Mouse (Mus musculus): ENCODE data around the gene Ankrd11. TPM values are rescaled to one million over a fixed set of nuclear protein-coding genes. Genes with fewer than 3 reads are reported as not detected.
"Not testable (repeated sequence)": the region's sequence is repeated elsewhere in the genome, so short reads cannot be mapped to it uniquely, and the experiment has no call there.

Ankrd11 gene
- 100 to 1,000 TPM; 146 to 152 (median 151) TPM for total RNA-seq (2022)

GRCm38 (mm10) chr8:123042158-123042973 is at the start of gene Ankrd11:
TSS of gene Ankrd11 (minus strand) at chr8:123042277.
- peak; percentile 98 to 100 for DNase-seq (ENCODE audit: low spot score in 2 of 2)

- DNase-seq (ENCODE audit: low spot score in 2 of 2): no peak
Measured at GRCm38 (mm10) chr8:123087289-123087688, 45.2 kb upstream of the Ankrd11 start.

- peak in 1 of 2 experiments; percentile 64 for DNase-seq (ENCODE audit: low spot score in 2 of 2)
Measured at GRCm38 (mm10) chr8:123083610-123084009, 41.5 kb upstream of the Ankrd11 start.

GRCm38 (mm10) chr8:123082993-123083392 is 40.9 kb upstream of the Ankrd11 start:
- no peak for DNase-seq (ENCODE audit: low spot score in 2 of 2)

- no peak for DNase-seq (ENCODE audit: low spot score in 2 of 2)
Measured at GRCm38 (mm10) chr8:123077213-123077612, 35.1 kb upstream of the Ankrd11 start.

GRCm38 (mm10) chr8:123071176-123071575 is 29.1 kb upstream of the Ankrd11 start:
- no peak for DNase-seq (ENCODE audit: low spot score in 2 of 2)

GRCm38 (mm10) chr8:123066101-123066683 is 24.1 kb upstream of the Ankrd11 start:
- no peak for DNase-seq (ENCODE audit: low spot score in 2 of 2)

- peak; percentile 86 to 93 for DNase-seq (ENCODE audit: low spot score in 2 of 2)
Measured at GRCm38 (mm10) chr8:123065214-123066100, 23.4 kb upstream of the Ankrd11 start.

- DNase-seq (ENCODE audit: low spot score in 2 of 2): no peak
Measured at GRCm38 (mm10) chr8:123064809-123065213, 22.7 kb upstream of the Ankrd11 start.

GRCm38 (mm10) chr8:123064072-123064471 is 22.0 kb upstream of the Ankrd11 start:
- DNase-seq (ENCODE audit: low spot score in 2 of 2): no peak

GRCm38 (mm10) chr8:123062721-123063120 is 20.6 kb upstream of the Ankrd11 start, which contains the start of gene Spg7:
TSS of gene Spg7 (plus strand) at chr8:123062942.
- DNase-seq (ENCODE audit: low spot score in 2 of 2): no peak

GRCm38 (mm10) chr8:123051458-123051857 is 9.4 kb upstream of the Ankrd11 start:
- no peak for DNase-seq (ENCODE audit: low spot score in 2 of 2)

- no peak for DNase-seq (ENCODE audit: low spot score in 2 of 2)
Measured at GRCm38 (mm10) chr8:123048402-123048801, 6.3 kb upstream of the Ankrd11 start.

- DNase-seq (ENCODE audit: low spot score in 2 of 2): no peak
Measured at GRCm38 (mm10) chr8:123047827-123048226, 5.8 kb upstream of the Ankrd11 start.

- no peak for DNase-seq (ENCODE audit: low spot score in 2 of 2)
Measured at GRCm38 (mm10) chr8:123046706-123047105, 4.6 kb upstream of the Ankrd11 start.

- DNase-seq (ENCODE audit: low spot score in 2 of 2): not testable (repeated sequence)
Measured at GRCm38 (mm10) chr8:123044743-123045425, 2.8 kb upstream of the Ankrd11 start.

- no peak for DNase-seq (ENCODE audit: low spot score in 2 of 2)
Measured at GRCm38 (mm10) chr8:123043941-123044340, 1.9 kb upstream of the Ankrd11 start.

GRCm38 (mm10) chr8:123042974-123043625 is 1.0 kb upstream of the Ankrd11 start:
- DNase-seq (ENCODE audit: low spot score in 2 of 2): no peak

GRCm38 (mm10) chr8:123041774-123042105 is 337 bp downstream of the Ankrd11 start:
- no peak for DNase-seq (ENCODE audit: low spot score in 2 of 2)

- DNase-seq (ENCODE audit: low spot score in 2 of 2): peak; percentile 45 to 62
Measured at GRCm38 (mm10) chr8:123041008-123041773, 886 bp downstream of the Ankrd11 start.
